Mouse (Mus musculus): ENCODE measurements around the gene Tmprss11f. TPM values are rescaled to one million over a fixed set of nuclear protein-coding genes. Genes with fewer than 3 reads are reported as not detected.

The Tmprss11f gene
- total RNA-seq, 2 experiments from 2014 or later: not detected

Other genes starting within 250 kb of the Tmprss11f start
- gene Tmprss11a, start 163.4 kb downstream of the Tmprss11f start, total RNA-seq (2021): not detected
- not detected for gene Tmprss11g, start 113.8 kb downstream of the Tmprss11f start, total RNA-seq (2021)
- gene Tmprss11b, start 43.9 kb upstream of the Tmprss11f start, total RNA-seq (2021): not detected
- not detected for gene Tmprss11e, start 113.4 kb upstream of the Tmprss11f start, total RNA-seq (2021)
- 10 to 100 TPM; 21.2 to 23.5 TPM for gene Ythdc1, start 171.8 kb upstream of the Tmprss11f start, total RNA-seq (2021)

All from gastrocnemius, postnatal 36 days (tissue).